Mouse (Mus musculus) regulatory T cell (primary cell): ENCODE data around the gene Pld4.

Experiments
- in situ Hi-C: fragments of 300-600 bp; cut with MboI, MseI; formaldehyde crosslinking; loops from one replicate; pipeline ENCODE4 v1.15.1; 2025; ENCODE audit warnings: high pct_unique_total_duplicates

The Pld4 gene

GRCm38 (mm10) chr12:112766586-112766985 is 6.1 kb downstream of the Pld4 start:
- in situ Hi-C loops: no loop called here

GRCm38 (mm10) chr12:112767036-112767890 is 6.8 kb downstream of the Pld4 start:
- in situ Hi-C loops: no loop called here

- in situ Hi-C loops: no loop called here
Observed at GRCm38 (mm10) chr12:112768166-112768565, 7.7 kb downstream of the Pld4 start.

- in situ Hi-C loops: no loop called here
Observed at GRCm38 (mm10) chr12:112769031-112769430, 8.6 kb downstream of the Pld4 start.

- in situ Hi-C loops: loop anchor here (5.0 kb wide), 1 partner anchor 727 kb away; no protein-coding TSS in a partner anchor
Observed at GRCm38 (mm10) chr12:112769751-112770150, 9.3 kb downstream of the Pld4 start.

GRCm38 (mm10) chr12:112770396-112770795 is 9.9 kb downstream of the Pld4 start:
- in situ Hi-C loops: loop anchor here (5.0 kb wide), 1 partner anchor 728 kb away; no protein-coding TSS in a partner anchor

GRCm38 (mm10) chr12:112772306-112772705 is 11.9 kb downstream of the Pld4 start:
- in situ Hi-C loops: loop anchor here (5.0 kb wide), 1 partner anchor 730 kb away; no protein-coding TSS in a partner anchor

- in situ Hi-C loops: loop anchor here (5.0 kb wide), 1 partner anchor 731 kb away; no protein-coding TSS in a partner anchor
Observed at GRCm38 (mm10) chr12:112773366-112773765, 12.9 kb downstream of the Pld4 start.

GRCm38 (mm10) chr12:112774026-112774425 is 13.6 kb downstream of the Pld4 start:
- in situ Hi-C loops: loop anchor here (5.0 kb wide), 1 partner anchor 732 kb away; no protein-coding TSS in a partner anchor

GRCm38 (mm10) chr12:112774481-112774880 is 14.0 kb downstream of the Pld4 start:
- in situ Hi-C loops: loop anchor here (5.0 kb wide), 1 partner anchor 732 kb away; no protein-coding TSS in a partner anchor

GRCm38 (mm10) chr12:112791026-112791425 is 30.6 kb downstream of the Pld4 start:
- in situ Hi-C loops: no loop called here

GRCm38 (mm10) chr12:112793601-112794355 is 33.3 kb downstream of the Pld4 start:
- in situ Hi-C loops: no loop called here

- in situ Hi-C loops: no loop called here
Observed at GRCm38 (mm10) chr12:112794356-112794816, 33.9 kb downstream of the Pld4 start.

- in situ Hi-C loops: no loop called here
Observed at GRCm38 (mm10) chr12:112794998-112795397, 34.5 kb downstream of the Pld4 start.

- in situ Hi-C loops: no loop called here
Observed at GRCm38 (mm10) chr12:112795466-112796104, 35.1 kb downstream of the Pld4 start.

GRCm38 (mm10) chr12:112796551-112797510 is 36.4 kb downstream of the Pld4 start:
- in situ Hi-C loops: no loop called here

- in situ Hi-C loops: no loop called here
Observed at GRCm38 (mm10) chr12:112797672-112798331, 37.3 kb downstream of the Pld4 start.

- in situ Hi-C loops: no loop called here
Observed at GRCm38 (mm10) chr12:112798332-112798681, 37.9 kb downstream of the Pld4 start.

- in situ Hi-C loops: no loop called here
Observed at GRCm38 (mm10) chr12:112798716-112799115, 38.3 kb downstream of the Pld4 start.
